Mouse (Mus musculus) forebrain, embryonic 13.5 days (tissue): ENCODE results near the gene Tmem178b. TPM values are rescaled to one million over a fixed set of nuclear protein-coding genes. Genes with fewer than 3 reads are reported as not detected.

Experiments
- ATAC-seq: fragments of 200-750 bp; cut with Nextera tagmentation; 2 replicates; pipeline ENCODE4 v1.8.0; 2017
- H3K27ac ChIP-seq: fragments of 300-500 bp; sonication (generic); 2 replicates; pipeline ENCODE4 v1.5.1; 2015; ENCODE audit warnings: inconsistent platforms, mild to moderate bottlenecking, moderate library complexity
- H3K27me3 ChIP-seq: fragments of 300-500 bp; sonication (generic); 2 replicates; pipeline ENCODE4 v1.6.1; 2015; ENCODE audit warnings: mild to moderate bottlenecking, inconsistent platforms
- H3K36me3 ChIP-seq: fragments of 300-500 bp; sonication (generic); 2 replicates; pipeline ENCODE4 v1.6.1; 2015; ENCODE audit warnings: mild to moderate bottlenecking, inconsistent platforms; ENCODE audit not compliant: poor library complexity, severe bottlenecking
- H3K4me1 ChIP-seq: fragments of 300-500 bp; sonication (generic); 2 replicates; pipeline ENCODE4 v1.6.1; 2015; ENCODE audit warnings: inconsistent platforms
- H3K4me2 ChIP-seq: fragments of 300-500 bp; sonication (generic); 2 replicates; pipeline ENCODE4 v1.6.1; 2015; ENCODE audit warnings: inconsistent platforms, mild to moderate bottlenecking, moderate library complexity
- H3K4me3 ChIP-seq: fragments of 300-500 bp; sonication (generic); 2 replicates; pipeline ENCODE4 v1.5.1; 2015; ENCODE audit warnings: mild to moderate bottlenecking, inconsistent platforms
- H3K9ac ChIP-seq: fragments of 300-500 bp; sonication (generic); 2 replicates; pipeline ENCODE4 v1.6.1; 2015; ENCODE audit warnings: mild to moderate bottlenecking, inconsistent platforms
- H3K9me3 ChIP-seq: fragments of 300-500 bp; sonication (generic); replicated peaks from 2 replicates; pipeline ENCODE4 v1.6.1; 2016; ENCODE audit warnings: inconsistent platforms
- WGBS: fragments of 180-500 bp; shearing (Covaris S2); methylation state at CpG from one replicate; pipeline ENCODE4 v1.1.7; 2015; 5-methylcytosine and 5-hydroxymethylcytosine counted together
- polyA plus RNA-seq: library from polyadenylated mRNA; unstranded; fragments of >200 nt; fragmentation: Nextera tagmentation; extraction: Ambion mirVana; gene quantifications from 2 replicates; pipeline ENCODE4 v1.2.1, GENCODE M21; 2015

The Tmem178b gene
- 16.4 and 21.1 TPM in 2 replicates for polyA plus RNA-seq

DNA sequence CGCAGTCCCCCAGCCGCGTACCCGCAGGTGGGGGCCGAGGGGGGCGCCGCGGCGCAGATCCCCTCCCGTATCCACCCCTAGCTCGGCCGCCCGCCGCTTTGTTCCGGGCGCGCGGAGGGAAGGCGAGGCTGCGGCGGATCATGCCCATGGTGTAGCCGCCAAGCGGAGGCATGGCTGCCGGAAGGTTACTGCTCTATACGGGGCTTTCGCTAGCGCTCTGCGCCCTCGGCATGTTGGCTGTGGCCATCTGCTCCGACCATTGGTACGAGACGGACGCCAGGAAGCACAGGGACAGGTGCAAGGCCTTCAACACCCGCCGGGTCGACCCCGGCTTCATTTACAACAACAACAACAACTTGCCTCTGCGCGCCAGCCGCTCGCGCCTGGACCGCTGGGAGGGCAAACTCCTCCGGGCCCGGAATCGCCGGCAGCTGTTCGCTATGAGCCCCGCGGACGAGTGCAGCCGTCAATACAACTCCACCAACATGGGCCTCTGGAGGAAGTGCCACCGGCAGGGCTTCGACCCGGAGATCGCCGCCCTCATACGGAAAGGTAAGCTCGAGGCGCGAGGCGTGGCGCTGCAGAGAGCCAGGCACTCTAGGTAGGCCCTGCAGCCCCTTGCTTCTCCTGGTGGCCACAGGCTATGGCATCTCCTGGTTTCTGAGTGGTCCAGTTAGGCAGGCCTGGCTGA, at the start of gene Tmem178b:
Gene Tmem178b (plus strand): TSS at position 371 of the 691 bp plus-strand sequence.
- Histone ChIP-seq H3K9me3 (no peaks in the 10 kb centered on the region), H3K9ac (peak within 1 kb of the TSS; percentile 92), H3K4me1 (peaks cover 34% of the 10 kb centered on the region), H3K27me3 (no peaks in the 10 kb centered on the region), H3K4me2 (peak within 1 kb of the TSS; percentile 93), H3K36me3 (no peaks in the 10 kb centered on the region), H3K4me3 (peak within 1 kb of the TSS; percentile 83), H3K27ac (peak within 1 kb of the TSS; percentile 89)
- peak; percentile 39 for ATAC-seq
- under 1% methylated on average over 60 of the region's 63 CpGs for WGBS

DNA sequence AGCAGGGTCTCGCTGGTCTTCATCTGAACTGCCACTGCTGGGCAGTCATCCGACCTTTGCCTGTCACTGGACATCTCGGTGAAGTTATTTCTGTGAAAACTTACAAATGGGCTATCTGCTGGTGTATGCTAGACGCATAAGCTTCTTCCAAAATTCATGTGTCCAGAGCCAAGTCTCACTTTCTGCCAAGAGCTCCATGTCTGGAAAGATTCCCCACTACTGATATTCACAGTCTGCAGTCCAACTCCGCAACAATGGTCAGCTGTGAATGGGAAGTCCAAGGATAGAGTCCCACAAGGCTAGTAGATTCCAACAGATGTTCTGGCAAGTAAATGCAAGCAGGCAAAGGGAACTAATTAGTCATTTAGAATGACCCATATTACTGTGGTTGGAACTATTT, 44.3 kb upstream of the Tmem178b start:
- no peaks in the 10 kb centered on the region for H3K36me3 ChIP-seq
- H3K27me3 ChIP-seq: no peaks in the 10 kb centered on the region
- no peak overlapping the region for H3K27ac ChIP-seq
- no peak overlapping the region for H3K9ac ChIP-seq
- WGBS: 93% methylated on average over 5 of the region's 5 CpGs
- no peak overlapping the region for H3K4me3 ChIP-seq
- no peaks in the 10 kb centered on the region for H3K9me3 ChIP-seq
- no peak overlapping the region for H3K4me2 ChIP-seq
- H3K4me1 ChIP-seq: no peaks in the 10 kb centered on the region
- ATAC-seq: no peak

DNA sequence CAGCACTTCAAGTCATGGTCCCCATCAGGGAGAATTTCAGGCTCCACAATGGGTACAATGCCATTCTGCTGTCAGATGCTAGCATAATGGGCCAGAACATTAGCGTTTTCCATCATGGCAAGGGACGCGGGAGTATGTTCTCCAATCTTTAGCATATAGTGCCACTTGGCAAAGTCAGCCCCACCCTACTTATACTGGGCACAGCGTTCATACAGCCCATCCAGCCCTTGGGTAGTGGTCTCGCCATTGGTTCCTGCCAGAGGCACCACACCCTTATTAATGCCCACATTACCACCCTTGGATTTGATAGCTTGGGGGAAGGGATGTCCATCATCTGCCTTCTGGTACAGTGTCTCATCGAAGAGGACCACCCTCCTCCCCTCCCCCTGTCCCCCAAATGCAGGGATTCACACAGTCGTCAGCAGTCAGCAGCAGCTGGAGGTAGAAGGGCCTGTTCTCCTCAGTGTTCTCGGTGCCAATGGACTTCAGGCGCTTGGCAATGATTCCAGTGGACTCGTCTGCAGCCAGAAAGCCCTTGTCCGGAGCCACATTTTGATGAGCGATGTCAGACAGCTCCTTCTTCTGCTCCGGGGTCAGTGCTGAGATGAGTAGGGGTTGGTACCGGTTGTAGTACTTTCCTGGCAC, 29.3 kb upstream of the Tmem178b start:
- 90% methylated on average over 14 of the region's 14 CpGs for WGBS
- no peak overlapping the region for H3K4me2 ChIP-seq
- H3K27me3 ChIP-seq: no peaks in the 10 kb centered on the region
- H3K4me1 ChIP-seq: no peaks in the 10 kb centered on the region
- H3K9me3 ChIP-seq: no peaks in the 10 kb centered on the region
- no peaks in the 10 kb centered on the region for H3K36me3 ChIP-seq
- no peak overlapping the region for H3K4me3 ChIP-seq
- H3K9ac ChIP-seq: no peak overlapping the region
- no peak overlapping the region for H3K27ac ChIP-seq
- no peak for ATAC-seq

DNA sequence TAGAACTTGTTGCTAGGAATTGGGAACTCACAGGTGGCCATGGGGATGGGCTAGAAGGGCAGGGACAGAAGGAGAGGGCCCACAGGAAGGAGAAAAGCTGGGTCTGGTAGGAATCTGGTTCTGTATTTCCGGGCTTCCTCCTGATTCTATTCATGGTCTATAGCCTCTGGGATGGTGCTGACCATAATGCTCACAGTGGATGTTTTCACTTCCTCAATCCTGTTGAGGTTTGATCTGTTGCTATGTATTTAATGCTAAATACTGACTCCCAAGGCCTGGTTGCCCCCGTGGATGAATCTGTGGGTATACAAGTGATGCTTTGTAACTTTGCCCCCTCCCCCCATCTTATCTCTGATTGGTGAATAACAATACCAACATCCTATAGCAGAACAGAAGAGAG, 25.5 kb upstream of the Tmem178b start:
- H3K27me3 ChIP-seq: 0 out of 2 replicates have a peak, but pooled peaks cover 5% of the 10 kb centered on the region
- no peak overlapping the region for H3K4me2 ChIP-seq
- no peak overlapping the region for H3K4me3 ChIP-seq
- no peaks in the 10 kb centered on the region for H3K9me3 ChIP-seq
- 74% methylated on average over 2 of the region's 2 CpGs for WGBS
- H3K9ac ChIP-seq: no peak overlapping the region
- no peak overlapping the region for H3K27ac ChIP-seq
- no peaks in the 10 kb centered on the region for H3K4me1 ChIP-seq
- ATAC-seq: no peak
- no peaks in the 10 kb centered on the region for H3K36me3 ChIP-seq

DNA sequence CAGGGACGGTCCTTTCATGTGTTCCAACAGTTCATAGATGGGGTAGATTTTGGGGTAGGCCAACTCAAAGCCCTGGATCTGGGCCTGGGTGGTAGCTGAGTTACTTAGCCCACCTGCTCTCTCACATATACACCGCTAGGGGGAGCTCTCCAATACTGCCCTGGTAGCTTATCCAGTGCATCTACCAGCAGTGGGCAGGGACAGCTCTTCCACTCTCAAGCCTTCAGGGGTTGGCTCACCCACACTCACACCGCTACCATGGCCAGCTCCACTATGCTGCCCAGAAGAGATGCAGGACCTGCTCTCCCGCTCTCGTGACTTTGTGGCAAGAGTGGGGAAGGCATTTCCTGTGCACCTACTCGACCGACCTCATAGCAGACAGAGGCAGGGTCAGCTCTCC, 24.3 kb upstream of the Tmem178b start:
- no peaks in the 10 kb centered on the region for H3K4me1 ChIP-seq
- 49% methylated on average over 7 of the region's 7 CpGs for WGBS
- ATAC-seq: no peak
- H3K4me3 ChIP-seq: no peak overlapping the region
- H3K9me3 ChIP-seq: no peaks in the 10 kb centered on the region
- H3K4me2 ChIP-seq: no peak overlapping the region
- H3K36me3 ChIP-seq: no peaks in the 10 kb centered on the region
- H3K9ac ChIP-seq: no peak overlapping the region
- H3K27me3 ChIP-seq: 0 out of 2 replicates have a peak, but pooled peaks cover 5% of the 10 kb centered on the region
- H3K27ac ChIP-seq: no peak overlapping the region

DNA sequence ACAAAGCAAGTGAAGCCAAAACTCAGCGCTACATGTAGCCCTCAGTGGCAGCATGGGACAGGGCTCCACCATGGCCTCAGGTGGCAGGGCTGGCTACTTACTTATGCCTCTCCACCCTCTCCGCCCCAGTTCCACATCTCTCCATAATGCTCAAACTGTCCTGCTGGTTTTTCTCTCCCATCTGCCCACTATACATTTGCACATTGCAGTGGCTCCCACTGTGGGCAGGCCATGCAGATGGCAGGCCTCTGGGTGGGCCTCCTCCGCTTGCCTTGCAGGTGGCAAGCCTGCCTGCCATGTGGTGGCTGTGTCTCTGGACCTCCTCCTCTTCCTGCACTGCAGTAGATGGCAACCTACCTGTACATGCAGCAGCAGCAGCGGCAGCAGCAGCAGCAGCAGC, 23.4 kb upstream of the Tmem178b start:
- Histone ChIP-seq H3K36me3 (no peaks in the 10 kb centered on the region), H3K4me3 (no peak overlapping the region), H3K9ac (no peak overlapping the region), H3K4me1 (no peaks in the 10 kb centered on the region), H3K4me2 (no peak overlapping the region), H3K9me3 (no peaks in the 10 kb centered on the region), H3K27me3 (0 out of 2 replicates have a peak, but pooled peaks cover 5% of the 10 kb centered on the region), H3K27ac (no peak overlapping the region)
- ATAC-seq: no peak
- 94% methylated on average over 4 of the region's 4 CpGs for WGBS

DNA sequence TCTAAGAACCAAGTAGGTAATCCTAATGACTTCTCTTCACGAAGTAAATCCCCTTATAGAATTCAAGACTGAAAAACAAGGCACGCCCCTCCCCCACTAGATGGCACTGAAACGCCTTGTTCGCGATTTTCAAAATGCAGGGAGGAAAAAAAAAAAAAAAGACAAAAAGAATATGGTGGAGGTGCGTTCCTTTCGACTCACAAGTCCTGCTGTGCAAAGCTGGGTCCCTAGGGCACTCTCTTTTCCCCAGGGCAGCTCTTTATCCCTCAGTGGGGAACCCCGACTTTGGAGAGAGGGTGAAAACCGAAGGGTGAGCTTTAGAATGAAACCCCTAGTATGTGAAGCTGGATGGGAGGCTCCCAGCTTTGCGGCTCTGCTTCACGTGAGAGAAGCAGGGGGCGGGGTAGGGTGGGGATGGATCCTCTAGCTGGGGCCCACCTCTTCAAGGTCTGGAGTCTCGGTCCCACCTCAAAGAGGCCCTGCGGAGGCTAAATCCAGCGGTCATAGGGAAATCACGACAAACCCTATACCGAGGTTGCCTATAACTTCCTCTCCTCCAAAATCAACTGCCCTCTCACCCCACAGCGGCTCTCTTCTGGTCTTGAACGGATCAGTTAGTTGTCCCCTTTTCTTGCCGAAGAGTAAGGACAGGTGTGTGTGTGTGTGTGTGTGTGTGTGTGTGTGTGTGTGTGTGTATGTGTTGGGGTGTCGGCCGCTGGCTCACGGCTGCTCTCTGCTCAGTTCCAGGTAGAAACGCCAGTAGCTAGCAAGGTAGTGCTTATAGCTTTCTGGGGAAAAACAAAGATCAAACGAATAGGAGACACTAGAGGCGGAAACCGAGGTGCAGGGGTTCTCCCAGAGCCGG, 2.6 kb upstream of the Tmem178b start:
- ATAC-seq: peak; percentile 26
- peak overlapping the region; percentile 89 for H3K27ac ChIP-seq

DNA sequence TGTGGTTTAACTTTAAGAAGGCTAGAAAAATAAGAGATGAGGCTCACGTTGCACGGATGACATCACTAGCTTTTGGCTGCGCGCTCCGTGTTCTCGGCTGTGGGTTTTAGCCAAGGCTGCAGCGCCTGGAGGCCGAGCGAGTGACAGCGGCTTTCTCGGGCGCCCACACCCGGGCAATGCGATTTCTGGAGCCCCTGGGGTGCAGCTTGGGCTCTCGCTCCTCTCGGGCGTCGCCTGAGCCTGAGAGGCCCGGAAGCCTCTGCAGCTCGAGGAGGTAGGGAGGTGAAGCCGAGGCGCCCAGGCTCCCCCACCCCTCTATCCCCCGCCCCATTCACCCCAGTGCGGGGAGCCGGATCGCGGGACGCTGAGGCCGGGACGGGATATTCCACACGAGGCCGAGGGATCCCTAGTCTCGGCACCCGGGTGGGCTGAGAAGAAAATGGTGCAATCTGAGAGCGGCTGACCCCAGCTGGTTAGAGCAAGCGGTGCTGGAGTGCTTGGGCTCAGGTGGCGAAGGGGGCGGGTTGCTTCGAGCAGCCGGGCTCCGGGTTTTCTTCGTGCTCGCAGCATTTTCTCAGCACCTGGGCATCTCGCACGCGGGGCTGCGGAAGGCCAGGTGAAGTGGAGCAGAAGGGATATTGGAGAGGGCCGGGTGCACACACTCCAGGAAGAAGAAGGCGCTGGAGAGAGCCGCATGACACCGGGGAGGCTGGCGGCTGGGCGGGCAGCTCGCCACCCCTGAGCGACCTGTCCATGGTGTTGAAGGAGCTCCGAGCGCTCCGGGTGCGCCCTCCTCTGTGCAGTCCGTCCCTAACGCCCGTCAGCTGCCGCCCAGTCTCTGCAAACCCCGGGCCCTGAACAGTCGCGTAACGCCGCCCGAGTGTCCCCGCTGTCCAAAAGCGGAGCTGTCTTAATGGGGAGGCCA, 1.4 kb upstream of the Tmem178b start:
- peak overlapping the region; percentile 93 for H3K4me2 ChIP-seq
- peak overlapping the region; percentile 92 for H3K9ac ChIP-seq
- H3K9me3 ChIP-seq: no peaks in the 10 kb centered on the region
- H3K27me3 ChIP-seq: no peaks in the 10 kb centered on the region
- H3K4me1 ChIP-seq: peaks cover 29% of the 10 kb centered on the region
- under 1% methylated on average over 71 of the region's 71 CpGs for WGBS
- no peaks in the 10 kb centered on the region for H3K36me3 ChIP-seq
- peak overlapping the region; percentile 83 for H3K4me3 ChIP-seq
- ATAC-seq: peak; percentile 73
- peak overlapping the region; percentile 89 for H3K27ac ChIP-seq

More for the DNA sequence above, 2.6 kb upstream of the Tmem178b start:
- Histone ChIP-seq H3K4me3 (peak overlapping the region; percentile 83), H3K9ac (peak overlapping the region; percentile 92), H3K9me3 (no peaks in the 10 kb centered on the region), H3K27me3 (no peaks in the 10 kb centered on the region), H3K36me3 (no peaks in the 10 kb centered on the region), H3K4me2 (peak overlapping the region; percentile 93), H3K4me1 (peaks cover 23% of the 10 kb centered on the region)
- WGBS: under 1% methylated on average over 28 of the region's 28 CpGs

DNA sequence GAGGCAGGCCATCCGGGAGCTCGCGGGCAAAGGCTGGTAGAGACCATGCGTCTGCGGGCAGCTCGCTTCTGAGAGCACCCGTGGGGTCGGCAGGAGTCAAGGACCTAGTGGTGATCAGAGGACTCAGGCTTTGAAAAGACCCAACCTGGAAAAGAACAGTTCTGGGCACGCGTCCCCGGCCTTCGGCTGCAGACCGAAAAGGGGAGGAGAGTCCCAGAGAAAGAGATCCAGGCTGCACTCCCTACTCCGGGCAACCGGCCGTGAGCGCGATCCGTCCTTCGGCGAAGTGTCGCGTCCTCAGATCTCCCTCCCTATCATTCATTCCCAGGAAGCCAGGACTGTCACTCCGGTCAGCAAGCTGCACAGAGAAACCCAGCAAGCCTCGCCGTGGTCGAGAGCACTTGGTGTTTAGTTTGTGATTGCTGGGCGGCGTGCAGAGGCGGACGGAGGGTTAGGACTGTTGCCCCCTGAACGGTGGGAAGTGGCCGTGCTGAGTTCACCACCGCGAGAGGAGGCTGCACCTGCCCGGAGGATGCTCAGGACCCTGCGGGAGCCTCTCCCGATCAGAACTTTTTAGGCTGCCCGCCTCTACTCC, 668 bp upstream of the Tmem178b start:
- peak; percentile 22 for ATAC-seq

DNA sequence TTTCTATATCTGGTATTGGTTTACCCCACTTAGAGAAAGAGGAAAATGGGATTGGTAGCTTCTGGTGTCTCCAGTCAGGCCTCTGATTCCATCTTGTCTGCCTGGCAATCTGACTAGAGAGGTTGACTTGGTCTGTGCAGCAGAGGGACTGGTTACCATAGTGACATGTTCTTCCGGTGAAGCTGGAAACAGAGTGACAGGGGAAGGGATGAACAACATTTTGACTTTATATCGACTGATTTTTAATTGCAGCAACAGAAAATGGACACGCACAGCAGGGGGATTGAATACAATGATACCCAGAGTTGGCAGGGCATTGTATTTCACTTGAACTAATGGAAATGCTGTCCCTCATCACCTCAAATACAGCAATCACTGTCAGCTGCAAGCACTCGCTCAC, 2.1 kb downstream of the Tmem178b start:
- Histone ChIP-seq H3K4me2 (peak overlapping the region; percentile 93), H3K36me3 (peaks cover 3% of the 10 kb centered on the region; the same call in 1 of the 2 replicates), H3K27me3 (no peaks in the 10 kb centered on the region), H3K4me1 (peaks cover 30% of the 10 kb centered on the region), H3K4me3 (peak overlapping the region; percentile 83), H3K9ac (peak overlapping the region; percentile 17; the same call in 1 of the 2 replicates), H3K27ac (peak overlapping the region; percentile 12; the same call in 1 of the 2 replicates), H3K9me3 (no peaks in the 10 kb centered on the region)
- no peak for ATAC-seq
- WGBS: 34% methylated on average over 4 of the region's 4 CpGs

More for the DNA sequence above, 668 bp upstream of the Tmem178b start:
- Histone ChIP-seq H3K4me1 (peaks cover 29% of the 10 kb centered on the region), H3K9ac (peak overlapping the region; percentile 92), H3K27me3 (no peaks in the 10 kb centered on the region), H3K27ac (peak overlapping the region; percentile 89), H3K36me3 (no peaks in the 10 kb centered on the region), H3K4me3 (peak overlapping the region; percentile 83), H3K4me2 (peak overlapping the region; percentile 93), H3K9me3 (no peaks in the 10 kb centered on the region)
- under 1% methylated on average over 39 of the region's 39 CpGs for WGBS

DNA sequence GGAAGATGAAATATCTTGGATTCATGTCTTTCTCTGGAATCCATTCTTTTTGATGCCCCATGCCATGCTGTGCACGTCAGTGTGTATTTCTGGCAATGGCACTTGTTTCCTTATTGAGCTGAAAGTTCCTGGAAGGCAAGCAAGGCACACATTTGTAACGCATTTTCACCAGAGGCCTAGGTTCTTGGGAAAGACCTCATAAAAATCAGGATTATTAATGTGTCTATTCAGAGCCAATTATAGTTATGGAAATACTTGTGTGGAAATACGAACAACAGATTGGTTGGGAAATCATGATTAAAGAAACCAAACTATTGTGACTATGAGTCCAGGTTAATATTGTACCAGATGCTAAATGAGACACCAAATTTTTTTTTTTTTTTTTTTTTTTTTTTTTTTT, 3.4 kb downstream of the Tmem178b start:
- 79% methylated on average over 3 of the region's 3 CpGs for WGBS
- Histone ChIP-seq H3K4me3 (no peak overlapping the region), H3K27me3 (no peaks in the 10 kb centered on the region), H3K36me3 (peaks cover 3% of the 10 kb centered on the region; the same call in 1 of the 2 replicates), H3K9ac (no peak overlapping the region), H3K9me3 (no peaks in the 10 kb centered on the region), H3K4me2 (peak overlapping the region; percentile 31), H3K27ac (peak overlapping the region; percentile 27; the same call in 1 of the 2 replicates), H3K4me1 (peaks cover 30% of the 10 kb centered on the region)
- no peak for ATAC-seq
